Mouse (Mus musculus) lung, embryonic 14.5 days (tissue): Measurements from ENCODE around the gene Tbx10. TPM values are rescaled to one million over a fixed set of nuclear protein-coding genes. Genes with fewer than 3 reads are reported as not detected.
"Not testable (repeated sequence)": the region's sequence is repeated elsewhere in the genome, so short reads cannot be mapped to it uniquely, and the experiment has no call there.

ENCODE experiments used
- ATAC-seq: fragments of 200-750 bp; cut with Nextera tagmentation; 2 replicates; pipeline ENCODE4 v1.8.0; 2017; ENCODE audit warnings: mild to moderate bottlenecking, moderate TSS enrichment, moderate library complexity; ENCODE audit not compliant: insufficient read depth
- DNase-seq: peaks from one replicate; pipeline ENCODE4 v3.0.0-alpha.2; 2015
- H3K27ac ChIP-seq: fragments of 300-500 bp; sonication (generic); 2 replicates; pipeline ENCODE4 v1.5.1; 2014; ENCODE audit warnings: low read depth, mild to moderate bottlenecking, moderate library complexity
- H3K27me3 ChIP-seq: fragments of 300-500 bp; sonication (generic); 2 replicates; pipeline ENCODE4 v1.6.1; 2014; ENCODE audit warnings: low read length, control low read depth; ENCODE audit not compliant: insufficient read depth
- H3K36me3 ChIP-seq: fragments of 300-500 bp; sonication (generic); 2 replicates; pipeline ENCODE4 v1.6.1; 2014; ENCODE audit warnings: control low read depth; ENCODE audit not compliant: insufficient read depth
- H3K4me1 ChIP-seq: fragments of 300-500 bp; sonication (generic); 2 replicates; pipeline ENCODE4 v1.6.1; 2014; ENCODE audit warnings: antibody characterized with exemption, control low read depth; ENCODE audit not compliant: insufficient read depth
- H3K4me2 ChIP-seq: fragments of 300-500 bp; sonication (generic); 2 replicates; pipeline ENCODE4 v1.6.1; 2014; ENCODE audit warnings: mild to moderate bottlenecking
- H3K4me3 ChIP-seq: fragments of 300-500 bp; sonication (generic); 2 replicates; pipeline ENCODE4 v1.5.1; 2014; ENCODE audit warnings: low read depth, low read length
- H3K9ac ChIP-seq: fragments of 300-500 bp; sonication (generic); 2 replicates; pipeline ENCODE4 v1.6.1; 2014
- H3K9me3 ChIP-seq: fragments of 300-500 bp; sonication (generic); 2 replicates; pipeline ENCODE4 v1.6.1; 2016; ENCODE audit warnings: low read depth, low read length, control low read depth
- CTCF ChIP-seq: IDR thresholded peaks from 2 replicates; pipeline ENCODE4 v1.5.1; 2016; ENCODE audit warnings: antibody characterized with exemption, low read depth
- WGBS: fragments of 180-500 bp; shearing (Covaris S2); extraction: QIAGEN DNeasy Blood & Tissue Kit; methylation state at CpG from one replicate; pipeline ENCODE4 v1.1.7; 2014; 5-methylcytosine and 5-hydroxymethylcytosine counted together
- polyA plus RNA-seq: library from polyadenylated mRNA; unstranded; fragments of >200 nt; fragmentation: Nextera tagmentation; extraction: Ambion mirVana; gene quantifications from 2 replicates; pipeline ENCODE4 v1.2.1, GENCODE M21; 2014

Tbx10 gene
- polyA plus RNA-seq, 1 experiment from 2014 or later = not detected

- Histone ChIP-seq H3K36me3 (no peaks in the 10 kb centered on the region), H3K9me3 (no peaks in the 10 kb centered on the region), H3K4me1 (no peaks in the 10 kb centered on the region), H3K27ac (no peak overlapping the region), H3K4me3 (no peak overlapping the region), H3K9ac (no peak overlapping the region), H3K27me3 (no peaks in the 10 kb centered on the region), H3K4me2 (no peak overlapping the region)
- no peak for ATAC-seq
- no peak for TF ChIP-seq CTCF
- DNase-seq = no peak
Measured at GRCm38 (mm10) chr19:3951461-3951860, 41.1 kb upstream of the Tbx10 start.

- DNase-seq (no peak), ATAC-seq (no peak)
- H3K9ac ChIP-seq = no peak overlapping the region
- no peaks in the 10 kb centered on the region for H3K4me1 ChIP-seq
- no peaks in the 10 kb centered on the region for H3K27me3 ChIP-seq
- 19% methylated on average over 1 of the region's 1 CpGs for WGBS
- no peaks in the 10 kb centered on the region for H3K9me3 ChIP-seq
- no peak overlapping the region for H3K4me2 ChIP-seq
- no peak for TF ChIP-seq CTCF
- H3K4me3 ChIP-seq = no peak overlapping the region
- no peak overlapping the region for H3K27ac ChIP-seq
- H3K36me3 ChIP-seq = no peaks in the 10 kb centered on the region
Measured at GRCm38 (mm10) chr19:3952099-3952498, 40.5 kb upstream of the Tbx10 start.

- H3K9me3 ChIP-seq = no peaks in the 10 kb centered on the region
- no peak overlapping the region for H3K9ac ChIP-seq
- no peak overlapping the region for H3K27ac ChIP-seq
- no peak for ATAC-seq
- no peaks in the 10 kb centered on the region for H3K36me3 ChIP-seq
- H3K4me1 ChIP-seq = no peaks in the 10 kb centered on the region
- DNase-seq = no peak
- H3K4me2 ChIP-seq = no peak overlapping the region
- no peak for TF ChIP-seq CTCF
- H3K4me3 ChIP-seq = no peak overlapping the region
- 64% methylated on average over 3 of the region's 3 CpGs for WGBS
- H3K27me3 ChIP-seq = no peaks in the 10 kb centered on the region
Measured at GRCm38 (mm10) chr19:3955033-3955432, 37.5 kb upstream of the Tbx10 start.

GRCm38 (mm10) chr19:3955804-3956203 lies 36.7 kb upstream of the Tbx10 start:
- Histone ChIP-seq H3K4me3 (no peak overlapping the region), H3K27me3 (no peaks in the 10 kb centered on the region)

GRCm38 (mm10) chr19:3957296-3958036 lies 35.1 kb upstream of the Tbx10 start:
- DNase-seq, H3K27ac ChIP-seq, H3K4me3 ChIP-seq, H3K4me2 ChIP-seq, H3K36me3 ChIP-seq, H3K4me1 ChIP-seq, ATAC-seq, H3K27me3 ChIP-seq, H3K9ac ChIP-seq, H3K9me3 ChIP-seq: not testable (repeated sequence)
- 78% methylated on average over 4 of the region's 5 CpGs for WGBS

More at GRCm38 (mm10) chr19:3955804-3956203, 36.7 kb upstream of the Tbx10 start:
- H3K9me3 ChIP-seq = no peaks in the 10 kb centered on the region
- ATAC-seq (no peak), DNase-seq (no peak)
- no peaks in the 10 kb centered on the region for H3K36me3 ChIP-seq
- no peak overlapping the region for H3K9ac ChIP-seq
- no peak overlapping the region for H3K27ac ChIP-seq
- TF ChIP-seq CTCF = no peak
- H3K4me2 ChIP-seq = no peak overlapping the region
- no peaks in the 10 kb centered on the region for H3K4me1 ChIP-seq
- 40% methylated on average over 4 of the region's 4 CpGs for WGBS

- no peaks in the 10 kb centered on the region for H3K27me3 ChIP-seq
- H3K4me1 ChIP-seq = no peaks in the 10 kb centered on the region
- DNase-seq (no peak), ATAC-seq (no peak)
- no peak within 1 kb of the TSS for H3K4me2 ChIP-seq
- H3K27ac ChIP-seq = no peak within 1 kb of the TSS
- H3K9me3 ChIP-seq = no peaks in the 10 kb centered on the region
- no peak for TF ChIP-seq CTCF
- no peak within 1 kb of the TSS for H3K9ac ChIP-seq
- no peaks in the 10 kb centered on the region for H3K36me3 ChIP-seq
- H3K4me3 ChIP-seq = no peak within 1 kb of the TSS
- 58% methylated on average over 4 of the region's 4 CpGs for WGBS
Measured at GRCm38 (mm10) chr19:3958470-3958869, 34.1 kb upstream of the Tbx10 start, which contains the start of gene Aldh3b3. Gene Aldh3b3, plus strand, starts transcription at chr19:3958645.

- no peak overlapping the region for H3K4me3 ChIP-seq
- no peak for DNase-seq
- ATAC-seq = no peak
- H3K9ac ChIP-seq = no peak overlapping the region
- H3K27me3 ChIP-seq = no peaks in the 10 kb centered on the region
- no peak overlapping the region for H3K27ac ChIP-seq
- TF ChIP-seq CTCF = no peak
- H3K4me2 ChIP-seq = no peak overlapping the region
- H3K36me3 ChIP-seq = no peaks in the 10 kb centered on the region
- H3K4me1 ChIP-seq = no peaks in the 10 kb centered on the region
- H3K9me3 ChIP-seq = no peaks in the 10 kb centered on the region
Measured at GRCm38 (mm10) chr19:3959030-3959429, 33.5 kb upstream of the Tbx10 start.
